Mouse (Mus musculus) cerebellum, postnatal 4 days (tissue): ENCODE measurements at regions not wholly inside any gene's neighbourhood (a gene's known extent, or its start where the extent isn't known, plus 50 kb on each side); places are given as distances from the start of the nearest gene placed in this dataset.

Experiments used
- DNase-seq, 2 experiments: peaks; one replicate each; pipeline ENCODE4 v3.0.0; 2022; ENCODE audit warnings: low spot score in 2 of 2, mixed read lengths in 1 of 2

GRCm38 (mm10) chr1:92386752-92387151, 86.9 kb downstream of the Ndufa10 start:
- no peak for DNase-seq

GRCm38 (mm10) chr1:92384945-92385344, 88.7 kb downstream of the Ndufa10 start:
- no peak for DNase-seq

- no peak for DNase-seq
Observed at GRCm38 (mm10) chr1:92383749-92384148, 89.9 kb downstream of the Ndufa10 start.

GRCm38 (mm10) chr1:92379510-92379886, 94.2 kb downstream of the Ndufa10 start:
- DNase-seq: no peak

GRCm38 (mm10) chr1:92378741-92379509, 94.7 kb downstream of the Ndufa10 start:
- DNase-seq: no peak

- no peak for DNase-seq
Observed at GRCm38 (mm10) chr1:92376456-92376855, 97.2 kb downstream of the Ndufa10 start.

- no peak for DNase-seq
Observed at GRCm38 (mm10) chr1:92372222-92372990, 101.3 kb downstream of the Ndufa10 start.

DNA sequence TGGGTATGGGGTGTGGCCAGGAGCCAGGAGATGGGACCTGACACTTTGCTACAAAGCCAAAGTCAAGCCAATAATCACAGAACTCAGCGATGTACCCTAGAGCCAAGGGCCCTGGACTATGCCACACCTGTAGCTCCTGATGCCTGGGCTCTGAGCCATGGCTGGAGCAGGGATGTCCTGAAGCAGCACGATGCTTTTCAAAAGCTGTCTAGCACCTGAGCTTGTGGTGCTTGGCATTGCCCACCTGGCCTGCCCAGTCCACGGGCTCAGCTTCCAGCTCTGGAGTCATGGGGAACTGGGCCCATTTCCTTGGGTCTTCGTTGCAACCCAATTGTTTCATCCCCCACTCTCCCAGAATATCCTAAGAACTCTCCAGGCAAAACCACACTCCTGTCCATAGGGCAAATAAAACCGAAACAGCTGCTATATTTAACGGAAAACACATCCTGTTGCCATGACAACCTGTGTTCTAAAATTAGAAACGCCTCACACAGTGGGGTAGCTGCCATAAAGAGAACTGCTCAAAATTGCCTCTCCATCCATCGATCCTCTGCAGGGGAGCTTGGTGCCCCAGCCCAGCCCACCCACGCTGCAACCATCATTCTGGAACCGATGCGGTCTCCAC, 102.2 kb downstream of the Ndufa10 start:
- no peak for DNase-seq

GRCm38 (mm10) chr1:92370842-92371241, 102.8 kb downstream of the Ndufa10 start:
- DNase-seq: no peak

DNA sequence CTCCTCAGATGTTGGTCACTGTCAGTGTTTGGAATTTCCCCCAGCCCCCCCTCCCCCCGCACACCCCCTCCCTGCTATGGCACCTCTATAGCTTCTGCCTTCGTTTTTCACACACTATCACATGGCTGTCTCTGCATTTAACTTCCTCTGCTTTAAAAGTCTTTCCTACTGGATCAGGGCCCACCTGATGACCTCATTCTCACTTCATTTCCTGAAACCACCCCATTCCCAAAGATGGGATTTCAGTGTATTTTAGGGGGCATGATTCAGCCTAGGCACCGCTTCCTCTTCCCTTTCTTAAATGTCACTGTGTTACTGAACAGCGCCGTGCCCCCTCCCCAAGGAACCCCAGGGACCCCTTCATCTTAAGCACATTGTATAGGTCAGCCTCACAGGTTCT, 103.7 kb downstream of the Ndufa10 start:
- DNase-seq: no peak

- DNase-seq: no peak
Observed at GRCm38 (mm10) chr1:92366249-92366648, 107.4 kb downstream of the Ndufa10 start.

GRCm38 (mm10) chr1:92365366-92366075, 108.1 kb downstream of the Ndufa10 start:
- DNase-seq: no peak

DNA sequence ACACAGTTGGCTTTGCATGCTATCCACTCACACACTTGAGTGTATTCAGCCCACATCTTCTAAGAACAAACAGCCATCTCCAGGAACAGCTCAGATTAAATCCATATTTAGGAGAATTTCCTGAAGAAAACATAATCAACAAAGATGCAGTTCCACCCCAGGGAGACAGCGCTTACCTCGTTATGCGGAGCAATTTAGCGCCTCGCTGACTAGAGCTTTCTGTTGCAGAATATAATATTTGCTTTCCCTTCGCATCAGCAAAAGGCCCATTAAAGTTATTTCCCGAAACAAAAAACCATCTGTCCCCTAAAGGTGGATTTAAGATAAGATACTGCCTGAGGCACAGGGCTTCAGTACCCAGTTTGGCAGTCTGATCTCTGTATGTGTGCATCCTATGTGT, 112.0 kb downstream of the Ndufa10 start:
- DNase-seq: no peak

- peak; percentile 63 to 83 for DNase-seq
Observed at GRCm38 (mm10) chr1:92360255-92360654, 113.4 kb downstream of the Ndufa10 start.

- DNase-seq: no peak
Observed at GRCm38 (mm10) chr1:92359473-92359872, 114.2 kb downstream of the Ndufa10 start.

- no peak for DNase-seq
Observed at GRCm38 (mm10) chr1:92358758-92359287, 114.8 kb downstream of the Ndufa10 start.

DNA sequence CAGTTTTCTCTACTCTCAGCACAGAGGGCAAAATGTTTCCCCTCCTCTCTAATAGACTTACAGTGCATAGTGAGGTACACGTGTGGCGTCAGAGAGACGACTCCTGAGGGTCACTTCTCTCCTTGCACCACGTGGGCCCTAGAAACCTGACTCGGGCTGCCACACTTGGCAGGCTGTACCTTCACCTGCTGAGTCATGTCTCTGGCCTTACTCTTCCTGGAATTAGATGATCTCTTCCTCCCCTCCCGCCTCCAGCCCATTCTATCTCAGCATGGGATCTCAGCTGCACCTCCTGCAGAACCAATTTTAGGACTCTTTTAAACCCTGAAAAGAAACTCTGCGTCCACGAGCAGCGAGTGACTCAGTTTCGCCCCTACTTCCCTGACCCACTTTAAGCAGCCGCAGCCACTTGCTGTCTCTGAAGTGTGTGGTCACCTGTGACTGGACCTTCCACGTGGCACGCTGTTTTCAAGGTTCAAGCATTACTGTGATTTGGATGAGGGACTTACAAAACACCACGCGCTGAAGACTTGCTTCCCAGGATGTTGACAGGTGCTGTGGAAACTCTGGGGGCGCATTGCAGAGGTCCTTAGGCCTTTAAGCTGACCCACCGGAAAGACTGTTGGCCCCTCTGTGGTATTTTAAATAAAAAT, 125.2 kb downstream of the Ndufa10 start:
- DNase-seq: no peak

- no peak for DNase-seq
Observed at GRCm38 (mm10) chr1:92347656-92348055, 126.0 kb downstream of the Ndufa10 start.

GRCm38 (mm10) chr1:92343768-92344167, 129.9 kb downstream of the Ndufa10 start:
- no peak for DNase-seq

GRCm38 (mm10) chr1:92343161-92343598, 130.5 kb downstream of the Ndufa10 start:
- no peak for DNase-seq
